Mouse (Mus musculus): ENCODE data around the gene Gls.
A peak's percentile ranks its signal among the peaks of the same experiment; 100 is the strongest.

The Gls gene

GRCm38 (mm10) chr1:52248899-52249556 lies 16.0 kb upstream of the Gls start:
- DNase-seq (ENCODE audit: low read depth, low spot score), result no peak

GRCm38 (mm10) chr1:52242270-52242669 lies 9.2 kb upstream of the Gls start:
- no peak for DNase-seq (ENCODE audit: low read depth, low spot score)

- no peak for DNase-seq (ENCODE audit: low read depth, low spot score)
Observed at GRCm38 (mm10) chr1:52232766-52233140, 279 bp downstream of the Gls start.

- DNase-seq (ENCODE audit: low read depth, low spot score), result peak; percentile 89
Observed at GRCm38 (mm10) chr1:52231939-52232765, 880 bp downstream of the Gls start.

GRCm38 (mm10) chr1:52230404-52230803 lies 2.6 kb downstream of the Gls start:
- no peak for DNase-seq (ENCODE audit: low read depth, low spot score)

- DNase-seq (ENCODE audit: low read depth, low spot score), result peak; percentile 45
Observed at GRCm38 (mm10) chr1:52228178-52228577, 4.9 kb downstream of the Gls start.

GRCm38 (mm10) chr1:52226416-52226815 lies 6.6 kb downstream of the Gls start:
- no peak for DNase-seq (ENCODE audit: low read depth, low spot score)

GRCm38 (mm10) chr1:52216766-52217165 lies 16.3 kb downstream of the Gls start:
- DNase-seq (ENCODE audit: low read depth, low spot score), result peak; percentile 53

GRCm38 (mm10) chr1:52182992-52183391 lies 50.0 kb downstream of the Gls start:
- DNase-seq (ENCODE audit: low read depth, low spot score), result no peak

- no peak for DNase-seq (ENCODE audit: low read depth, low spot score)
Observed at GRCm38 (mm10) chr1:52181994-52182393, 51.0 kb downstream of the Gls start.

GRCm38 (mm10) chr1:52179939-52180568 lies 53.0 kb downstream of the Gls start:
- DNase-seq (ENCODE audit: low read depth, low spot score), result no peak

- DNase-seq (ENCODE audit: low read depth, low spot score), result no peak
Observed at GRCm38 (mm10) chr1:52176999-52177398, 56.0 kb downstream of the Gls start.

- no peak for DNase-seq (ENCODE audit: low read depth, low spot score)
Observed at GRCm38 (mm10) chr1:52175983-52176382, 57.0 kb downstream of the Gls start.

GRCm38 (mm10) chr1:52175321-52175720 lies 57.7 kb downstream of the Gls start:
- no peak for DNase-seq (ENCODE audit: low read depth, low spot score)

- DNase-seq (ENCODE audit: low read depth, low spot score), result peak; percentile 50
Observed at GRCm38 (mm10) chr1:52171271-52171670, 61.8 kb downstream of the Gls start.

GRCm38 (mm10) chr1:52170747-52171146 lies 62.3 kb downstream of the Gls start:
- no peak for DNase-seq (ENCODE audit: low read depth, low spot score)

GRCm38 (mm10) chr1:52170057-52170456 lies 63.0 kb downstream of the Gls start:
- peak; percentile 80 for DNase-seq (ENCODE audit: low read depth, low spot score)

GRCm38 (mm10) chr1:52166652-52167220 lies 66.3 kb downstream of the Gls start:
- DNase-seq (ENCODE audit: low read depth, low spot score), result peak; percentile 44

- no peak for DNase-seq (ENCODE audit: low read depth, low spot score)
Observed at GRCm38 (mm10) chr1:52163707-52164457, 69.2 kb downstream of the Gls start.

- DNase-seq (ENCODE audit: low read depth, low spot score), result no peak
Observed at GRCm38 (mm10) chr1:52161151-52161550, 71.9 kb downstream of the Gls start.
